Mouse (Mus musculus) erythroid progenitor cell, adult 5-6 weeks (primary cell): ENCODE data around the gene Pten. TPM values are rescaled to one million over a fixed set of nuclear protein-coding genes. Genes with fewer than 3 reads are reported as not detected.

Experiments used
- ATAC-seq: replicated peaks from 2 replicates; pipeline ENCODE4 v1.8.0; 2016; ENCODE audit warnings: moderate number of reproducible peaks, mild to moderate bottlenecking, moderate TSS enrichment, inconsistent platforms; ENCODE audit not compliant: poor library complexity, low FRiP score, severe bottlenecking
- total RNA-seq, 2 experiments: library from RNA; stranded (forward) in 1 of 2; stranded (reverse) in 1 of 2; fragments of 150-400 nt in 1 of 2; fragments of 186-747, 209-891 nt in 1 of 2; gene quantifications; 2 replicates each; pipeline versions ENCODE4 v1.2.3 to v1.2.4; 2015 to 2017; ENCODE audit warnings: low replicate concordance in 2 of 2

Gene Pten
- total RNA-seq (2015; ENCODE audit: low replicate concordance) = 26.7 and 34.0 TPM in 2 replicates
- total RNA-seq (2017; ENCODE audit: low replicate concordance) = 19.2 and 25.2 TPM in 2 replicates

GRCm38 (mm10) chr19:32756900-32757725 lies at the start of gene Pten:
TSS of gene Pten (plus strand) at chr19:32757497.
- ATAC-seq = peak; percentile 74

GRCm38 (mm10) chr19:32708996-32709395 lies 48.3 kb upstream of the Pten start:
- ATAC-seq = no peak

- ATAC-seq = no peak
Observed at GRCm38 (mm10) chr19:32710288-32710687, 47.0 kb upstream of the Pten start.

- peak; percentile 95 for ATAC-seq
Observed at GRCm38 (mm10) chr19:32711761-32712541, 45.3 kb upstream of the Pten start.

- peak; percentile 85 for ATAC-seq
Observed at GRCm38 (mm10) chr19:32712588-32713042, 44.7 kb upstream of the Pten start.

GRCm38 (mm10) chr19:32713471-32713870 lies 43.8 kb upstream of the Pten start:
- ATAC-seq = no peak

- ATAC-seq = no peak
Observed at GRCm38 (mm10) chr19:32715201-32715600, 42.1 kb upstream of the Pten start.

GRCm38 (mm10) chr19:32715681-32716080 lies 41.6 kb upstream of the Pten start:
- no peak for ATAC-seq

- ATAC-seq = no peak
Observed at GRCm38 (mm10) chr19:32717590-32717989, 39.7 kb upstream of the Pten start.

- ATAC-seq = no peak
Observed at GRCm38 (mm10) chr19:32720319-32720718, 37.0 kb upstream of the Pten start.

- no peak for ATAC-seq
Observed at GRCm38 (mm10) chr19:32723817-32724216, 33.5 kb upstream of the Pten start.

GRCm38 (mm10) chr19:32726451-32727325 lies 30.6 kb upstream of the Pten start:
- no peak for ATAC-seq

GRCm38 (mm10) chr19:32729785-32730184 lies 27.5 kb upstream of the Pten start:
- ATAC-seq = no peak

GRCm38 (mm10) chr19:32732922-32733321 lies 24.4 kb upstream of the Pten start:
- no peak for ATAC-seq

- no peak for ATAC-seq
Observed at GRCm38 (mm10) chr19:32737844-32738243, 19.5 kb upstream of the Pten start.

- no peak for ATAC-seq
Observed at GRCm38 (mm10) chr19:32739686-32740085, 17.6 kb upstream of the Pten start, which contains the start of gene Atad1. TSS of gene Atad1 (minus strand) at chr19:32739786.

- ATAC-seq = no peak
Observed at GRCm38 (mm10) chr19:32740641-32741345, 16.5 kb upstream of the Pten start.

GRCm38 (mm10) chr19:32749425-32749824 lies 7.9 kb upstream of the Pten start:
- no peak for ATAC-seq

GRCm38 (mm10) chr19:32752357-32752756 lies 4.9 kb upstream of the Pten start:
- ATAC-seq = no peak
